Mouse (Mus musculus): ENCODE measurements at regions not wholly inside any gene's neighbourhood (a gene's known extent, or its start where the extent isn't known, plus 50 kb on each side); places are given as distances from the start of the nearest gene placed in this dataset.

DNA sequence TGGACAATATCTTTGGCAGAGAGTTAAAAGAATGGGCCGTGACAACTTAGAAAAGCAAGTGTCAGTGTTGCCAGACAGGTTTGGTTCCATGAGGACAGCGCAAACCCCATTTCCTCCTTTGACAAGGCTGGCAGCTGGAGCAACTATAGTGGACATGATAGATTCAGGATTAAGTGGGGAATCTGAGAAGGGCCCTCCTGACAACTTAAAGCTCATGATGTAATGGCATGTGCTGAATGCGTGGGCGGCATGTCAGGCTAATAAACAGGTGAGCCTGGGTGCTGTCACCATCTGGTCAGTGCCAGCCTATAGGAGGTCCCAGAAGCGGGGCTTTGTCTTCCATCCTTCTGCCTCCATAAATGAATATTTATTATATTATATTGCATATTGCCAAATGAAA is 326.3 kb downstream of the Gm11361 start:
- no peak for TF ChIP-seq EP300 (IDR thresholded peaks at IDR 0.05; ENCODE audit: low read depth)
- TF ChIP-seq CTCF (IDR thresholded peaks at IDR 0.05; ENCODE audit: low read depth): no peak
